In the genomic region with DNA sequence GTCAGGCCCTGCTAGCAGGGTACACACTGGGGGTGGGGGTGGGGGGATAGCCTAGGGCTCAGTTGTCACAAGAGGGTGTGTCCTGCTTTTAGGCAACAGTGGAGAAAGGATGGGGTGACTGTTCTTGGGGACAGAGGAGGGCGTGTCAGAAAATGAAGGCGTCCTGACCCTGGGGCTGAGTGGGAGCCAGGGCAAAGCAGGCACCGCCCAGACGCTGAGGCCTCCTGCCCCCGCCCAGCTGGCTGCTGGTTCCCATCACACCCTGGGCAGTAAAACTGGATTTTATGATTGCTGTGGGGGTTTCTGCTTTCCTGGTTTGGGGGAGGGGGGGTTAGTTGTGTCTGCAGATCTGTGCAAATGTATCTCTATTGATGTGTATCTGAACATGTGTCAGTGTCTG, we compare ENCODE assay signal across 9 mouse cellular contexts. TPM values are rescaled to one million over a fixed set of nuclear protein-coding genes. Genes with fewer than 3 reads are reported as not detected.
DNase-seq lines count a peak whose midpoint lies in the region; ATAC-seq and TF ChIP-seq lines count a peak whose summit lies in the region.
"Had no signal": no experiment of that assay in that cellular context is flagged by ENCODE, and none has a peak within 500 bp of the region (broad histone marks: within the 10 kb centered on the region; RNA-seq: fewer than 3 reads in every experiment).

No protein-coding gene starts in this region.

- H3K9ac ChIP-seq in intestine, embryonic 15.5 days, result no peak overlapping the region
- H3K9ac ChIP-seq in lung, postnatal 0 days (replicated peaks; ENCODE audit: low read depth), result no peak overlapping the region

- H3K4me1 ChIP-seq in intestine, embryonic 15.5 days (replicated peaks), result peaks cover 52% of the 10 kb centered on the region
- H3K4me1 ChIP-seq in lung, postnatal 0 days (ENCODE audit: insufficient read depth, low read depth, low read length), result peaks cover 24% of the 10 kb centered on the region; the same call in 1 of the 2 replicates

- H3K4me3 ChIP-seq in intestine, embryonic 15.5 days (replicated peaks), result no peak overlapping the region
- H3K4me3 ChIP-seq in lung, postnatal 0 days (ENCODE audit: low read depth, low read length), result no peak overlapping the region

- TF ChIP-seq EP300 in lung, postnatal 0 days (IDR thresholded peaks at IDR 0.05), result no peak

- peak overlapping the region; percentile 97 for H3K27ac ChIP-seq in intestine, embryonic 15.5 days
- peak overlapping the region; percentile 93 for H3K27ac ChIP-seq in lung, postnatal 0 days (ENCODE audit: low read length)

- ATAC-seq in erythroid progenitor cell, adult 5-6 weeks (replicated peaks; ENCODE audit: low FRiP score, poor library complexity, severe bottlenecking), result peak; percentile 72
- ATAC-seq in intestine, embryonic 15.5 days, result peak; percentile 75
- ATAC-seq in lung, postnatal 0 days, result peak; percentile 18

- no peak for TF ChIP-seq CTCF in lung, postnatal 0 days (IDR thresholded peaks at IDR 0.05)

- 46% methylated on average over 5 of the region's 5 CpGs for WGBS in intestine, embryonic 15.5 days
- WGBS in lung, postnatal 0 days, result 24% methylated on average over 4 of the region's 5 CpGs

- H3K9me3 ChIP-seq in intestine, embryonic 15.5 days, result no peaks in the 10 kb centered on the region
- no peaks in the 10 kb centered on the region for H3K9me3 ChIP-seq in lung, postnatal 0 days (ENCODE audit: low read length)

- no peaks in the 10 kb centered on the region for H3K36me3 ChIP-seq in intestine, embryonic 15.5 days
- H3K36me3 ChIP-seq in lung, postnatal 0 days (ENCODE audit: insufficient read depth, low read length), result no peaks in the 10 kb centered on the region

- no peaks in the 10 kb centered on the region for H3K27me3 ChIP-seq in intestine, embryonic 15.5 days (replicated peaks)
- H3K27me3 ChIP-seq in lung, postnatal 0 days (replicated peaks; ENCODE audit: insufficient read depth, low read length), result no peaks in the 10 kb centered on the region

- peak; percentile 75 for DNase-seq in adrenal gland, postnatal 14 days
- peak; percentile 84 for DNase-seq in lung, postnatal 0 days (ENCODE audit: low spot score)
- DNase-seq in urinary bladder, postnatal 36 days (ENCODE audit: low spot score in 2 of 2), result peak; percentile 83 to 89
- no peak for DNase-seq in cerebellum, adult 8-10 months
- no peak for DNase-seq in layer of hippocampus, adult 9-11 months
- no peak for DNase-seq in thymus, postnatal 10 days (ENCODE audit: low spot score in 2 of 2)

- H3K4me2 ChIP-seq in intestine, embryonic 15.5 days (replicated peaks), result peak overlapping the region; percentile 24; the same call in 1 of the 2 replicates
- H3K4me2 ChIP-seq in lung, postnatal 0 days (replicated peaks; ENCODE audit: low read depth, low read length), result no peak overlapping the region

RNA-seq across cellular contexts. Expression of gene Krt78, which starts 21.9 kb away (rescaled TPM):
- not detected in 2 replicates for total RNA-seq in adrenal gland, postnatal 14 days (2021)
- total RNA-seq in erythroid progenitor cell, adult 5-6 weeks (2015; ENCODE audit: low replicate concordance), result not detected in 2 replicates
- total RNA-seq in erythroid progenitor cell, adult 5-6 weeks (2017; ENCODE audit: low replicate concordance), result not detected in 2 replicates
- polyA plus RNA-seq in intestine, embryonic 15.5 days (2015; fragmentation: Nextera tagmentation; extraction: Ambion mirVana), result 0.05 and 0.25 TPM in 2 replicates
- 0.08 and 0.20 TPM in 2 replicates for polyA plus RNA-seq in lung, postnatal 0 days (2015; fragmentation: Nextera tagmentation; extraction: Ambion mirVana)
- polyA plus RNA-seq: cortical plate, adult 2 months had no signal

RNA-seq across cellular contexts. Expression of gene Krt8, which starts 28.3 kb away (rescaled TPM):
- 1.5 and 14.6 TPM in 2 replicates for total RNA-seq in adrenal gland, postnatal 14 days (2021)
- not detected in 2 replicates for total RNA-seq in erythroid progenitor cell, adult 5-6 weeks (2015; ENCODE audit: low replicate concordance)
- not detected in 2 replicates for total RNA-seq in erythroid progenitor cell, adult 5-6 weeks (2017; ENCODE audit: low replicate concordance)
- 775 and 835 TPM in 2 replicates for polyA plus RNA-seq in intestine, embryonic 15.5 days (2015; fragmentation: Nextera tagmentation; extraction: Ambion mirVana)
- polyA plus RNA-seq in lung, postnatal 0 days (2015; fragmentation: Nextera tagmentation; extraction: Ambion mirVana), result 353 and 389 TPM in 2 replicates

RNA-seq across cellular contexts. Expression of gene Krt79, which starts 35.9 kb away (rescaled TPM):
- total RNA-seq in adrenal gland, postnatal 14 days (2021), result 3.7 and 3.9 TPM in 2 replicates
- not detected in 2 replicates for total RNA-seq in erythroid progenitor cell, adult 5-6 weeks (2015; ENCODE audit: low replicate concordance)
- total RNA-seq in erythroid progenitor cell, adult 5-6 weeks (2017; ENCODE audit: low replicate concordance), result not detected in 2 replicates
- 0.13 and 0.15 TPM in 2 replicates for polyA plus RNA-seq in intestine, embryonic 15.5 days (2015; fragmentation: Nextera tagmentation; extraction: Ambion mirVana)
- 1.0 and 1.4 TPM in 2 replicates for polyA plus RNA-seq in lung, postnatal 0 days (2015; fragmentation: Nextera tagmentation; extraction: Ambion mirVana)
- polyA plus RNA-seq: cortical plate, adult 2 months had no signal

RNA-seq across cellular contexts. Expression of gene Krt4, which starts 51.5 kb away (rescaled TPM):
- 0.15 TPM in 1 of 2 replicates, not detected in the other for total RNA-seq in adrenal gland, postnatal 14 days (2021)
- not detected in 2 replicates for total RNA-seq in erythroid progenitor cell, adult 5-6 weeks (2015; ENCODE audit: low replicate concordance)
- total RNA-seq in erythroid progenitor cell, adult 5-6 weeks (2017; ENCODE audit: low replicate concordance), result not detected in 2 replicates
- polyA plus RNA-seq in intestine, embryonic 15.5 days (2015; fragmentation: Nextera tagmentation; extraction: Ambion mirVana), result 0.85 and 1.2 TPM in 2 replicates
- polyA plus RNA-seq in lung, postnatal 0 days (2015; fragmentation: Nextera tagmentation; extraction: Ambion mirVana), result 2.5 and 2.9 TPM in 2 replicates
- polyA plus RNA-seq: cortical plate, adult 2 months had no signal

RNA-seq across cellular contexts. Expression of gene Krt18, which starts 52.0 kb away (rescaled TPM):
- total RNA-seq in adrenal gland, postnatal 14 days (2021), result 2.4 and 11.6 TPM in 2 replicates
- total RNA-seq in erythroid progenitor cell, adult 5-6 weeks (2015; ENCODE audit: low replicate concordance), result 1.7 TPM in 1 of 2 replicates, not detected in the other
- 0.26 TPM in 1 of 2 replicates, not detected in the other for total RNA-seq in erythroid progenitor cell, adult 5-6 weeks (2017; ENCODE audit: low replicate concordance)
- polyA plus RNA-seq in intestine, embryonic 15.5 days (2015; fragmentation: Nextera tagmentation; extraction: Ambion mirVana), result 263 and 305 TPM in 2 replicates
- polyA plus RNA-seq in lung, postnatal 0 days (2015; fragmentation: Nextera tagmentation; extraction: Ambion mirVana), result 235 and 248 TPM in 2 replicates

Comparison
In these comparisons a context has a peak if more than half of its experiments do, and no peak if none do; other contexts are left out.
1. DNase-seq: peak in adrenal gland, postnatal 14 days (single experiment), lung, postnatal 0 days (single experiment) and urinary bladder, postnatal 36 days (2 of 2); none in cerebellum, adult 8-10 months (single experiment), layer of hippocampus, adult 9-11 months (single experiment) and thymus, postnatal 10 days (0 of 2).
2. ATAC-seq: peak in every context shown above with its lines; median percentile 75 in intestine, embryonic 15.5 days; 72 in erythroid progenitor cell, adult 5-6 weeks; 18 in lung, postnatal 0 days.